Comparison of ENCODE assay signal across 22 mouse cellular contexts in the genomic region with DNA sequence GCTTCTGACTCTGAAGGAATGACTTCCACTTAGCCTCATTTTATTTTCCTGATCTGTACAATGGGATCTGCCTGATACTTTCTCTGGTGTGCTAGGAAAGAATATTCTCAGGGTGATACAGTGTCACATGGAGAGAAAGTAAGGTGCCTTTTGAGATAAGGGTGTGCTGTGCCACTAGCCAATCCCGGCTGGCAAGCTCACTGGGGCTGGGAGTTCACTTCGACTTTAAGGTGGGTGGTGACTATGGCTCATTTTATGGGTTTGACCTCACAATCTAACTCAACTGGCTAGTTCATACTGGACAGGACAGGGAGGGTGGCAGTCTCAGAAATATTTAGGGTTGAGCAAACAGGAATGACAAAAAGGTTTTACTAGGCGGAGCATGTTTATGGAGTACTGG. TPM values are rescaled to one million over a fixed set of nuclear protein-coding genes. Genes with fewer than 3 reads are reported as not detected.
DNase-seq lines count a peak whose midpoint lies in the region; ATAC-seq and TF ChIP-seq lines count a peak whose summit lies in the region.
"Had no signal": no experiment of that assay in that cellular context is flagged by ENCODE, and none has a peak within 500 bp of the region (broad histone marks: within the 10 kb centered on the region; RNA-seq: fewer than 3 reads in every experiment).

No protein-coding gene starts in this region.

- TF ChIP-seq CTCF in E14TG2a.4 (conservative IDR thresholded peaks at IDR 0.05; ENCODE audit: low read length) (no peak), G1E (IDR thresholded peaks at IDR 0.05; ENCODE audit: low read depth, low read length) (no peak)

- no peaks in the 10 kb centered on the region; the same call in 1 of the 2 replicates for H3K36me3 ChIP-seq in E14TG2a.4 (ENCODE audit: insufficient read depth, low read length)
- H3K36me3 ChIP-seq in G1E (replicated peaks): peaks cover 12% of the 10 kb centered on the region
- H3K36me3 ChIP-seq in erythroblast, embryonic 14.5 days (ENCODE audit: control insufficient read depth): no peaks in the 10 kb centered on the region
- no peaks in the 10 kb centered on the region for H3K36me3 ChIP-seq in liver, embryonic 16.5 days (ENCODE audit: control insufficient read depth, insufficient read depth)
- H3K36me3 ChIP-seq in forebrain, embryonic 12.5 days (replicated peaks): no peaks in the 10 kb centered on the region

- H3K4me1 ChIP-seq in E14TG2a.4 (replicated peaks; ENCODE audit: low read depth, low read length) (peaks cover 75% of the 10 kb centered on the region), G1E (ENCODE audit: insufficient read depth, low read depth, low read length) (peaks cover 76% of the 10 kb centered on the region)
- H3K4me1 ChIP-seq in erythroblast, embryonic 14.5 days (ENCODE audit: control insufficient read depth): peaks cover 63% of the 10 kb centered on the region
- H3K4me1 ChIP-seq in liver, embryonic 16.5 days (ENCODE audit: control insufficient read depth, low read depth, low read length): peaks cover 36% of the 10 kb centered on the region
- H3K4me1 ChIP-seq in forebrain, embryonic 12.5 days: peaks cover 7% of the 10 kb centered on the region

- peak overlapping the region; percentile 87 for H3K27ac ChIP-seq in liver, embryonic 16.5 days (ENCODE audit: low read length)
- H3K27ac ChIP-seq in forebrain, embryonic 12.5 days: no peak overlapping the region
- H3K27ac ChIP-seq: hindbrain, embryonic 14.5 days had no signal

- peak; percentile 69 for ATAC-seq in G1E (ENCODE audit: extremely low read depth, insufficient number of reproducible peaks, low FRiP score, poor library complexity, severe bottlenecking)
- peak; percentile 94 for ATAC-seq in liver, embryonic 16.5 days (ENCODE audit: low read depth)
- ATAC-seq in forebrain, embryonic 12.5 days (ENCODE audit: low FRiP score): no peak
- ATAC-seq in CD4-positive, CD25-positive, alpha-beta regulatory T cell, adult 4 months: no peak
- ATAC-seq: intestine, embryonic 16.5 days; midbrain, embryonic 16.5 days; Patski had no signal

- H3K27me3 ChIP-seq in E14TG2a.4 (ENCODE audit: insufficient read depth, low read length) (no peaks in the 10 kb centered on the region), G1E (ENCODE audit: insufficient read depth, low read length) (no peaks in the 10 kb centered on the region)
- H3K27me3 ChIP-seq in erythroblast, embryonic 14.5 days (ENCODE audit: control insufficient read depth): no peaks in the 10 kb centered on the region; the same call in 1 of the 2 replicates
- H3K27me3 ChIP-seq in liver, embryonic 16.5 days (ENCODE audit: control insufficient read depth, insufficient read depth, low read depth, low read length): no peaks in the 10 kb centered on the region
- H3K27me3 ChIP-seq in forebrain, embryonic 12.5 days: no peaks in the 10 kb centered on the region; the same call in 1 of the 2 replicates
- H3K27me3 ChIP-seq: Patski had no signal

- peak overlapping the region; percentile 52 for H3K4me2 ChIP-seq in liver, embryonic 16.5 days (ENCODE audit: low read depth, low read length)
- H3K4me2 ChIP-seq in forebrain, embryonic 12.5 days: no peak overlapping the region
- H3K4me2 ChIP-seq: hindbrain, embryonic 14.5 days had no signal

- no peak overlapping the region for H3K9ac ChIP-seq in liver, embryonic 16.5 days (ENCODE audit: low read depth, low read length)
- no peak overlapping the region for H3K9ac ChIP-seq in forebrain, embryonic 12.5 days
- H3K9ac ChIP-seq: hindbrain, embryonic 14.5 days had no signal

- H3K4me3 ChIP-seq in E14TG2a.4 (replicated peaks; ENCODE audit: low read length) (peak overlapping the region; percentile 32; the same call in 1 of the 2 replicates), G1E (ENCODE audit: low read depth, low read length) (peak overlapping the region; percentile 3; the same call in 1 of the 2 replicates)
- peak overlapping the region; percentile 6 for H3K4me3 ChIP-seq in erythroblast, embryonic 14.5 days (replicated peaks)
- H3K4me3 ChIP-seq in liver, embryonic 16.5 days (ENCODE audit: low read depth, low read length): no peak overlapping the region; the same call in 1 of the 2 replicates
- H3K4me3 ChIP-seq in forebrain, embryonic 12.5 days (replicated peaks): no peak overlapping the region

- WGBS in liver, embryonic 16.5 days (ENCODE audit: insufficient replicate concordance): 30% methylated on average over 3 of the region's 3 CpGs
- WGBS in forebrain, embryonic 12.5 days: 89% methylated on average over 3 of the region's 3 CpGs

- H3K9me3 ChIP-seq in E14TG2a.4 (ENCODE audit: low read length): peaks cover 9% of the 10 kb centered on the region
- H3K9me3 ChIP-seq in G1E (replicated peaks): peaks cover 9% of the 10 kb centered on the region
- H3K9me3 ChIP-seq in erythroblast, embryonic 14.5 days (ENCODE audit: control insufficient read depth, low read length): peaks cover 7% of the 10 kb centered on the region; the same call in 1 of the 2 replicates
- no peaks in the 10 kb centered on the region for H3K9me3 ChIP-seq in liver, embryonic 16.5 days (replicated peaks; ENCODE audit: control insufficient read depth, low read length)
- no peaks in the 10 kb centered on the region for H3K9me3 ChIP-seq in forebrain, embryonic 12.5 days

- peak; percentile 84 for DNase-seq in G1E (ENCODE audit: low spot score)
- no peak for DNase-seq in thymus, adult 18-20 months
- DNase-seq in cerebellum, postnatal 25 days: no peak
- DNase-seq: cerebellum, adult 18-20 months; gastrocnemius, postnatal 10 days; heart, postnatal 10 days; lung, postnatal 4 days; right cerebral cortex, postnatal 14 days had no signal

RNA-seq across cellular contexts. Expression of gene Lama5, which starts 11.3 kb away (rescaled TPM):
- total RNA-seq in G1E (2014; fragmentation: Nextera tagmentation) (65.1 and 99.6 TPM in 2 replicates), G1E (2017) (25.4 and 25.5 TPM in 2 replicates)
- polyA plus RNA-seq in G1E (2012): 64.8 and 69.2 TPM in 2 replicates
- 0.08 and 0.14 TPM in 2 replicates for polyA plus RNA-seq in erythroblast, embryonic 14.5 days (2012)
- polyA plus RNA-seq in liver, embryonic 16.5 days (2015; fragmentation: Nextera tagmentation; extraction: Ambion mirVana): 2.0 and 2.6 TPM in 2 replicates
- polyA plus RNA-seq in forebrain, embryonic 12.5 days (2016; fragmentation: Nextera tagmentation; extraction: Ambion mirVana): 4.9 and 5.1 TPM in 2 replicates
- 1 to 10 TPM in 1 of 2 experiments, under 1 TPM in 1; 0.30 to 1.4 TPM for polyA plus RNA-seq in CD4-positive, CD25-positive, alpha-beta regulatory T cell, adult 4 months (2017; shearing (Covaris generic))

RNA-seq across cellular contexts. Expression of gene Rps21, which starts 20.2 kb away (rescaled TPM):
- 629 and 653 TPM in 2 replicates for total RNA-seq in G1E (2014; fragmentation: Nextera tagmentation)
- 2,631 and 2,791 TPM in 2 replicates for total RNA-seq in G1E (2017)
- 384 and 1,622 TPM in 2 replicates for polyA plus RNA-seq in G1E (2012)
- 41.7 and 141 TPM in 2 replicates for polyA plus RNA-seq in erythroblast, embryonic 14.5 days (2012)
- polyA plus RNA-seq in liver, embryonic 16.5 days (2015; fragmentation: Nextera tagmentation; extraction: Ambion mirVana): 262 and 314 TPM in 2 replicates
- polyA plus RNA-seq in forebrain, embryonic 12.5 days (2016; fragmentation: Nextera tagmentation; extraction: Ambion mirVana): 464 and 488 TPM in 2 replicates
- polyA plus RNA-seq in CD4-positive, CD25-positive, alpha-beta regulatory T cell, adult 4 months (2017; shearing (Covaris generic)): 1,000 to 10,000 TPM in 1 of 2 experiments, 100 to 1,000 TPM in 1; 875 to 1,561 TPM

RNA-seq across cellular contexts. Expression of gene Cables2, which starts 36.4 kb away (rescaled TPM):
- total RNA-seq in G1E (2014; fragmentation: Nextera tagmentation) (8.7 and 12.1 TPM in 2 replicates), G1E (2017) (9.7 and 10.9 TPM in 2 replicates)
- 14.5 and 23.6 TPM in 2 replicates for polyA plus RNA-seq in G1E (2012)
- polyA plus RNA-seq in erythroblast, embryonic 14.5 days (2012): 0.77 and 1.2 TPM in 2 replicates
- polyA plus RNA-seq in liver, embryonic 16.5 days (2015; fragmentation: Nextera tagmentation; extraction: Ambion mirVana): 1.3 and 1.7 TPM in 2 replicates
- 17.7 and 20.8 TPM in 2 replicates for polyA plus RNA-seq in forebrain, embryonic 12.5 days (2016; fragmentation: Nextera tagmentation; extraction: Ambion mirVana)
- polyA plus RNA-seq in CD4-positive, CD25-positive, alpha-beta regulatory T cell, adult 4 months (2017; shearing (Covaris generic)): 1 to 10 TPM; 5.2 to 8.1 TPM

RNA-seq across cellular contexts. Expression of gene Rbbp8nl, which starts 52.7 kb away (rescaled TPM):
- total RNA-seq in G1E (2014; fragmentation: Nextera tagmentation): not detected in 2 replicates
- 0.11 TPM in 1 of 2 replicates, not detected in the other for total RNA-seq in G1E (2017)
- polyA plus RNA-seq in G1E (2012): not detected in 2 replicates
- polyA plus RNA-seq in erythroblast, embryonic 14.5 days (2012): not detected in 2 replicates
- polyA plus RNA-seq in liver, embryonic 16.5 days (2015; fragmentation: Nextera tagmentation; extraction: Ambion mirVana): not detected in 2 replicates
- polyA plus RNA-seq in forebrain, embryonic 12.5 days (2016; fragmentation: Nextera tagmentation; extraction: Ambion mirVana): 0.10 and 0.13 TPM in 2 replicates
- not detected for polyA plus RNA-seq in CD4-positive, CD25-positive, alpha-beta regulatory T cell, adult 4 months (2017; shearing (Covaris generic))
- total RNA-seq: adrenal gland, adult 18-20 months; gastrocnemius, postnatal 10 days; heart, adult 8-10 months; heart, postnatal 10 days; layer of hippocampus, adult 8-10 months; left cerebral cortex, postnatal 14 days; liver, adult 2 months had no signal
- polyA plus RNA-seq: hindbrain, embryonic 14.5 days; liver, adult 2 months; midbrain, embryonic 16.5 days; Patski had no signal

Comparison
In these comparisons a context has a peak if more than half of its experiments do, and no peak if none do; other contexts are left out.
1. H3K4me3 ChIP-seq: peak in E14TG2a.4 (single experiment), G1E (single experiment) and erythroblast, embryonic 14.5 days (single experiment); none in liver, embryonic 16.5 days (single experiment) and forebrain, embryonic 12.5 days (single experiment).
2. ATAC-seq: peak in G1E (single experiment) and liver, embryonic 16.5 days (single experiment); none in forebrain, embryonic 12.5 days (single experiment) and CD4-positive, CD25-positive, alpha-beta regulatory T cell, adult 4 months (single experiment).
3. RNA of gene Lama5, which starts 11.3 kb away (polyA plus RNA-seq): 64.8 to 69.2 TPM in G1E; 4.9 to 5.1 TPM in forebrain, embryonic 12.5 days, 2.0 to 2.6 TPM in liver, embryonic 16.5 days, 0.30 to 1.4 TPM in CD4-positive, CD25-positive, alpha-beta regulatory T cell, adult 4 months and 0.08 to 0.14 TPM in erythroblast, embryonic 14.5 days; every median in the first group is over 10 times any median in the second.